Mouse (Mus musculus) inflammation-experienced regulatory T-cells, adult 6 months (primary cell): ENCODE data around the gene Prss37. TPM values are rescaled to one million over a fixed set of nuclear protein-coding genes. Genes with fewer than 3 reads are reported as not detected.

ENCODE experiments used
- ATAC-seq: one replicate; pipeline ENCODE4 v1.8.0; 2017
- polyA plus RNA-seq, 3 experiments: library from polyadenylated mRNA; unstranded; fragments of 100-300 nt; shearing (Covaris generic); gene quantifications; one replicate each; pipeline ENCODE4 v1.2.1; 2017

The Prss37 gene
- polyA plus RNA-seq = not detected

GRCm38 (mm10) chr6:40519408-40519807 lies at the start of gene Prss37:
TSS of gene Prss37 (minus strand) at chr6:40519508.
- no peak for ATAC-seq

- ATAC-seq = no peak
These were observed 35.6 kb upstream of the Prss37 start, which contains the start of gene Olfr461 for GRCm38 (mm10) chr6:40554950-40555349. TSS of gene Olfr461 (minus strand) at chr6:40555050.

- no peak for ATAC-seq
These were observed 25.4 kb upstream of the Prss37 start for GRCm38 (mm10) chr6:40544690-40545089.

- no peak for ATAC-seq
These were observed 26.1 kb downstream of the Prss37 start, which contains the start of gene Tas2r108 for GRCm38 (mm10) chr6:40493229-40493628. TSS of gene Tas2r108 (plus strand) at chr6:40493529.

GRCm38 (mm10) chr6:40490933-40491332 lies 28.4 kb downstream of the Prss37 start, which contains the start of gene Tas2r137:
TSS of gene Tas2r137 (plus strand) at chr6:40491233.
- ATAC-seq = no peak

GRCm38 (mm10) chr6:40482318-40482717 lies 37.0 kb downstream of the Prss37 start:
- no peak for ATAC-seq

- ATAC-seq = peak; percentile 58
These were observed 39.6 kb downstream of the Prss37 start for GRCm38 (mm10) chr6:40479705-40480104.

GRCm38 (mm10) chr6:40476132-40476531 lies 43.2 kb downstream of the Prss37 start:
- no peak for ATAC-seq

- ATAC-seq = no peak
These were observed 47.6 kb downstream of the Prss37 start for GRCm38 (mm10) chr6:40471720-40472010.

- ATAC-seq = peak; percentile 94
These were observed 48.2 kb downstream of the Prss37 start, which contains the start of gene Ssbp1 for GRCm38 (mm10) chr6:40470916-40471719. TSS of gene Ssbp1 (plus strand) at chr6:40471352.

- peak; percentile 49 for ATAC-seq
These were observed 53.6 kb downstream of the Prss37 start for GRCm38 (mm10) chr6:40465710-40466109.

Other genes starting within 250 kb of the Prss37 start
- gene Agk, start 194.3 kb downstream of the Prss37 start, polyA plus RNA-seq = 10 to 100 TPM; 42.6 to 70.6 (median 59.1) TPM
- 1 to 10 TPM; 3.2 to 9.1 (median 6.1) TPM for gene E330009J07Rik, start 83.4 kb downstream of the Prss37 start, polyA plus RNA-seq
- not detected for gene Wee2, start 80.4 kb downstream of the Prss37 start, polyA plus RNA-seq
- gene Ssbp1, start 48.2 kb downstream of the Prss37 start, polyA plus RNA-seq = 100 to 1,000 TPM; 108 to 133 (median 114) TPM
- gene Tas2r137, start 28.3 kb downstream of the Prss37 start, polyA plus RNA-seq = not detected
- gene Tas2r108, start 26.0 kb downstream of the Prss37 start, polyA plus RNA-seq = not detected
- not detected for gene Olfr461, start 35.5 kb upstream of the Prss37 start, polyA plus RNA-seq
- gene Olfr460, start 50.0 kb upstream of the Prss37 start, polyA plus RNA-seq = not detected
- not detected for gene Clec5a, start 66.3 kb upstream of the Prss37 start, polyA plus RNA-seq
- not detected for gene Tas2r138, start 93.8 kb upstream of the Prss37 start, polyA plus RNA-seq
- under 1 TPM in 1 of 3 experiments, not detected in 2; 0.34 TPM for gene Mgam, start 109.3 kb upstream of the Prss37 start, polyA plus RNA-seq